Mouse (Mus musculus) T-helper 1 cell (primary cell): Measurements from ENCODE around the gene Myh14.

Source experiments
- in situ Hi-C: fragments of 300-600 bp; cut with MboI, MseI; formaldehyde crosslinking; loops from one replicate; pipeline ENCODE4 v1.15.1; 2025; ENCODE audit warnings: high pct_unique_total_duplicates

Gene Myh14

DNA sequence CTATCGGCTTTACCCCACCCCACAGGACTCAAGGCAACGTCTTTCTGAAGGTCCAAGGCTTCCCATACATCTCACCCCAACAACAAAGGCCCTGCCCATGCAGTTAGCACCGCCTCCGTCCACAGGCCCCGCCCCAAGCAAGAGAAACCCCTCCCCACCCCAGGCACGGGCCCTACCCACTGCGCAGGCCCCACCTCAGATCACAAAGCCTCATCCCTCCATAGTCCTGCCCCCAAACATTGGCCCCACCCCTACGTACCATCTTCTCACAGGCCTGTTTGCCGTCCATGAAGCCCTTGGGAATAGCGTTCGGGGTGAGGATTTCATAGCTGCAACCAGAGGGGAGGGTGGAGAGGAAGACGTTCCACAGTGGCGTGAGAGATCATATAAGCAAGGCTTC, 38.0 kb downstream of the Myh14 start:
- in situ Hi-C loops, result no loop called here

DNA sequence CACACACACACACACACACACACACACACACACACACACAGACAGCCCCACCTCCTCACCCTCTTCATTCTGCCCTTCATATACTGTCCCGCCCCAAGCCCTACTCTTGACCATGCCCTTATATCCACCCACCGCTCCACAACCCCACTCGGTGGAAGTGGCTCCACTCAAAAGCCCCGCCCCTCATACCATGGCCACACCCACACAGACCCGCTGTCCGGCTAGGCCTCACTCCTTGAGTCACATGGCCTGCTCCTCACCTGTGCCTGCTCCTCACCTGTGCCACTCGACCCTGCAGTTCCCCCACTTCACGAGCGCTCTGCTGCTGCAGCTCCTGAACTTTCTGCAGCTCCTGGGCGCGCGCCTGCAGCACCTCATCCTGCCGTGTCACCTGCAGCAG, 40.2 kb downstream of the Myh14 start:
- in situ Hi-C loops, result no loop called here

DNA sequence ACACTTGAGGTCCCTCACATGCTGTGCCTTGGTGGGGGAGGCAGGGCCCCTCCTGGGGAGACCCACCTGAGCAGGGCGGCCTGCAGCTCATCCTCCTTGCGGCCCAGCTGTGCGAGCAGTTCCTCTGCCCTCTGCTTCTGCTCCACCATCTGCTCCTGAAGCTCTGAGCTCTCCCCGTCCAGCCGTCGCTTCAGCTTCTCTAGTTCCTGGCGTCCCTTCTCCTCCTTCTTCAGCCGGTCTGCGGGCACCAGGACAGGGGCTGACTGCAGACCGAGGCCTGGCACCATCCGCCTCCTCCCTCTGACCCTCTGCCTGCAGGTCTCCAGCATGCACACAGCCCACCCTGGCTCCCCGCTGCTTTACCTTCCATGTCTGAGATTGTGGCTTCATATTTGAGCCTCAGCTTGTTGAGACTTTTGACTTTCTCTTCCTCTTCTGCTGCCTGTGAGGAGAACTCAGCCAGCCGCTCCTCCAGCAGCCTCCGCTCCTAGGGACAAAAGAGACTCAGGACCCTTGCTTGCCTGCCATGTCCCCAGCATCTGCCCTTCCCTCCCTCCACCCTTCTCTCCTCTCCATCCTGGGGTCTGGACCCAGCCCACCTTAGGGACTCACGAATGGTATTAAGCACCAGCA, 42.1 kb downstream of the Myh14 start:
- in situ Hi-C loops, result no loop called here

DNA sequence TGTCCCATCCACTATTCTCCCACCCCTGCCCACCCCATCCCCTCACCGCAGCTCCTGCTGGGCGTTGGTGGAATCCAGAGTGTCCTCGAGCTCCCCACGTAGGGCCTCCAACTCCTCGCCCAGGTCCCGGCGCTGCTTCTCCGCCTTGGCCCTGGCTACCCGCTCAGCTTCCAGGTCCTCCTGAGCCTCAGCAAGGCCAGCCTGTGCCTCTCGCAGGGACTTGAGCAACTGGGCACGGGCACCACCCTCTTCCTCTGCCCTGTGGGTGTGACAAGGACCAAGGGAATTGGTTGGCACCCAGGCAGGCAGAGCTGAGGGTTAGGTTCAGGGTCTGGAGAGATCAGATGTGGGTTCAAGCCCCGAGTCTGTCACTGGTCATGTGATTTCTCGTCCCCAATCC, 43.7 kb downstream of the Myh14 start:
- in situ Hi-C loops, result no loop called here

DNA sequence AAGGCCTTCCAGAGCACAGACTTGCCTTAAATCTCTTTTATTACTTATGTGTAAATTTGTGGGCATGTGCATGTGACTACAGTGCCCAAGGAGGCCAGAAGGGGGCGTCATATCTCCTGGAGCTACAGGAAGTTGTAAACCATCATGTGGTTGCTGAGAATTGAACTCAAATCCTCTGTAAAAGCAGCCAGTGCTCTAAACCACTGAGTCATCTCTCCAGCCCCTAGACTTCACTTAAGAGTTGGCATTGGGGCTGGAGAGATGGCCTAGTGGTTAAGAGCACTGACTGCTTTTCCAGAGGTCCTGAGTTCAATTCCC, 44.6 kb downstream of the Myh14 start:
- in situ Hi-C loops, result no loop called here

DNA sequence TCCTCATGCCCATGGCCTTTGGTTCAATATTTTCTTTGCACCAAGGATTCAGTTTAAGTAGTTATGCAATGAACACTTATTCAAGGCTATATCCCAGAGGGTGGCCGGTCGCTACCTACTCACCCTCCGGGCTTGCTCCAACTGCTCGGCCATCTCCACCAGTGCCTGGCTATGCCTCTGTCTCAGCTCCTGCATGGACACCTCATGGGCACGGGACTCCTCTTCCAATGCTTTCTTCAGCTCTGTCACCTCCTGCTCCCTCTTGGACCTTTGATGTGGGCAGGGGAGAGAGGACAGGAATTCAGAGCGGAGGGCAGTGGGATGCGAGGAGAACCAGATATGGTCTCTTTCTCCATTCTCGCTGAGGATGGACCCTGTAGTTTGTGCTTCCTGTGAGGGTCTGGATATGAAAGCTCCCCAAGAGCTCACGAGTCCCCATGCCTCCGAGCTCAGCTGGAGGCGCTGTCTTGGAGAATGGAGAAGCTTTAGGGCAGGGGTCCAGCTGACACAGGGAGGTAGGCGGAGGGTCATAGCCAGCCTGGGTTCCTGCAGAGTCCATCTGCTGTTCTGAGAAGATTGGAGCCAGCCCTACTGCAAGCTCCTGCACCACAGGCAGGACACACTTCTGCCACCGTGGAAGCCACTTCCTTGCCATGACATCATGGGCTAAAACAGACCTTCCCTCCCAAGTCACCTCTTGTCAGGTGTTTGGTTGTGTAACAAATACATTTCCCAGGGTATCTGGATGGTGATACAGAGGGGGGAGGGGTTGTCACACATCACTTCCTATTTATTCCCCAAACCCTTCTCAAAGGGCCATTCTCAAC, 45.2 kb downstream of the Myh14 start:
- in situ Hi-C loops, result no loop called here

DNA sequence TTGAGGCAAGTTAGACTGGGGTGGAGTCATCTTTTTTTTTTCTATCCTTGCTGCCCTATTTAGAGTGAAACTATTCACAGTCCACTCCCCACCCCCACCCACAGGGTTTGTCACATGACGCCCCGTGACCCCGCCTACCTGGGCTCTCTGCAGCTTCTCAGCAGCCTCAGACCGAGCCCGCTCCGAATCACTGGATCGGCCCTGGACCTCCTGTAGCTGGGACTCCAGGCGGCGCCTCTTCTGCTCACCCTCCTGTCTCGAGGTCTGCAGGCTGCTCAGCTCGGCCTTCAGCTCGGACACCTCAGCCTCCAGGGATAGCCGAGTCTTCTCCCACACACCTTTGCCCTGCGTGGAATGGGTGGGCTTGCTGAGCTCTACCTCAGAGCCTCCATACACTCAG, 45.8 kb downstream of the Myh14 start:
- in situ Hi-C loops, result no loop called here

DNA sequence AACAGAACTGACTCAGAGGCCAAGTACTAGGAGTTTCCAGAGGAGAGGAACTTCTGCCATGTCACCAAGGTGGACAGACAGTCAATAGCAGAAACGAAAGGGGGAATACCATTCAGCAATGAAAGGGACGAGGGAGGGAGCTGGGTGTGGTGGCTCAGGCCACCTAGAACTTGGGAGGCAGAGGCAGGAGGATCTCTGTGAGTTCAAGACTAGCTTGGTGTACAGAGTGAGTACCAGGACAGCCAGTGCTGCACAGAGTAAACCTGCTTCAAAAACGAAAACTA, 46.2 kb downstream of the Myh14 start:
- in situ Hi-C loops, result no loop called here

DNA sequence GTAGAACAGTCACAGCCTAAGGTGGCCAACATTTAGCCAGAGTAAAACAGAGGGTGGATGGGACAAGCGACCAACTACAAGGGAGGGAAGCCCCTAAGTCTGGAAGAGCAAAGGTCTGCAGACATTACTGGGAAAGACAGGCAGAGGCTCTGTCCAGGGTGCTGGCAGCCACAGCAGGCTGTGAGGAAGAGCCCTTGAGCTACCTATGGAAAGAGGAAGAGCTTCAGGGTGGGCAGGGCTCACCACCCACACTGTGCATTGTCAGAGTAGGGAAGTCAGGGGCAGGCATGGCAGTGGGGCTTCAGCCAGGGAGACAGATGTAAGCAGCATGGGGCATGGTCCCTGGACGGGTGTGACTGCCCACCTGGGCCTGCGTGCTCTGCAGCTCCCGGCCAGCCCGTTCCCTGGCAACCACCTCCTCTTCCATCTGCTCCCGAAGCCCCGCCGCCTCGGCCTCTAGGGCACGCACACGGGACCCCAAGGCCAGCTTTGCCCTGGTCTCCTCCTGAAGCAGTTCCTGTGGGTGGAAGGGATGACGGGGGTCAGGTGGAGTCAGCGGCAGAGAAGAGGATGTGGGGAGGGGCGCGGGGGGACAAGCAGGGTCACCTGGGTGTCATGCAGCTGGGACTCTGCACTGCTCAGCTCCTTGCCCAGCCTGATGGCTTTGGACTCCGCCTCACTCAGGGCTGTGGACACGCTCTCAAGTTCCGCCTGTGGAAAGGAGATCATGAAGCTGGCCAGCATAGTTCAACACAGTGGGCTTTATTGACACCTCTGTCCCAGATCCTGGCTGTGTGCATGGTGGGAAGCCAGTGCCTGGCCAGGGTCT, 46.7 kb downstream of the Myh14 start:
- in situ Hi-C loops, result no loop called here

DNA sequence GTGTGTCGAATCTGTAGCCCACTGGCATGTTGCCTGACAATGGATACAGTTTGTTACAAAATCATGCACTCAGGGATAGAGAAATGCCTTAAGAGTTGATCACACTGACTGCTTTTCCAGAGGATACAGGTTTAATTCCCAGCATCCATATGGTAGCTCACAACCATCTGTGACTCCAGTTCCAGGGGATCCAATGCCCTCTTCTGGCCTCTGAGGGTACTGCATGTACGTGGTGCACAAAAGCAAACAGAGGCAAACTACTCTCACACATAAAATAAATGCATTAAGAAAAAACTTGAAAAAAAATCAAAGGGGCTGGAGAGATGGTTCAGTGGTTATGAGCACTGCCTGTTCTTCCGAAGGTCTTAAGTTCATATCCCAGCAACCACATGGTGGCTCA, 53.6 kb downstream of the Myh14 start:
- in situ Hi-C loops, result no loop called here

DNA sequence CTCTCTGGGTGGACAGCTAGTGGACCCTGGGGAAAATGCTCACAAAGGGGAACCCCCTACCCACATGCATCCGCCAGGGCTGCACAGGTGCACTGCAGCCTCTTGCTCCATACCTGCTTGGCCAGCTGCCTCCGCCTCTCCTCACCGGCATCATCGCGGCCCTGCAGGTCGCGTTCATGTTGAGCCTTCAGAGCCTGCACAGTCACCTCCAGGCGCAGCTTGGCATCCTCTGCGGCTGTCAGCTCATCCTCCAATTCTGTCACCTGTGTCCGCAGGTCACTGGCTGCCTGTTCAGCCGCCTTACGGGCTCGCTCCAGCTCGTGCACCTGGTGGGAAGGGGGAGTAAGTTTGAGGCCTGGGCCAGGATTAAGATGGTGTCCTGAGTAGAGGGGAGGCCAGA, 54.7 kb downstream of the Myh14 start:
- in situ Hi-C loops, result no loop called here

DNA sequence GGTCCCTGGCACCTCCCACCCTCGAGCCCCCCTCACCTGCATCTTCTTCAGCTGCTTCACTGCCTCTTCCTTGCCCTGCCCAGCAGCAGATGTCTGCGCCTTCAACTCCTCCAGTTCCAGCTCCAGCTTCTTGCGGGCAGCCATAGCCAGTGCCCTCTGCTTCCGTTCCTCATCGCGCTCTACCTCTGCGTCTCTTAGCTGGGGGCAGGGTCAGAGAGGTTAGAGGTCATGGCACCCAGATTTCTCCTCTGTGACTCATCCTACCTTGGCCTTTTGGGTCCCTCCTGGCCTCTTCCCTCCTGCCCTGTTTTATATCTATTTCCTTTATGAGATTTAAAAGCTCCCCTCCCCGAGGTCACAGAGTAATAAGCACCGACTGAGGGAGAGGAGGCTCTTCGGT, 55.3 kb downstream of the Myh14 start:
- in situ Hi-C loops, result no loop called here

DNA sequence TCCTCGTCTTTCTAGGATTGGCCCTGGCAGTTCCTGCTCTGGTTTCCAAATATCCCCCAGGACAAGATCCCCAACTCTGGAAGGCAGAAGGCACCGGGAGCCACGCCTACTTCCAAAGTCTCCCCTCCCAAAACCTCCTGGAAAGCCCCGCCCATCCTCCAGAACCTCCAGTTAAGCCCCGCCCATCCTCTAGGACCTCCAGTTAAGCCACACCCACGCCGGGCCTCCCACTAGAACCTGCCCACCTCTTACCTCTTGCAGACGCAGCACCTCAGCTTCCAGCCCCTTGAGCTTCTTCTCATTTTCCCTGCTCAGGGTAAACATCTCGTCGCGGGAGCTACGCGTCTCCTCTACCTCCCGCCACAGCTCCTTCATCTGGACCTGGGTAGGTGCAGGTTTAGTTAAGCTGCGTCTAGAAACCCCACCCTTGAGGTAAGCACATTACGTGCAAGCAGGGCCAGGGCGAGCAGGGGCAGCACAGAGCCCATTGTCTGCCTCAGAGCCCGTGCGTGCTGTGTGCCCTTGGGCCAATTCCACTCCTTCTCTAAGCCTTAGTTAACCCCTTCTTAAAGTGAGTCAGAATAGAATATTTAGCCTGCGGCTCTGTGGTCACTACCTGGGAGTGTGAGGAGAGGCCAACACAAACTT, 56.5 kb downstream of the Myh14 start:
- in situ Hi-C loops, result no loop called here

DNA sequence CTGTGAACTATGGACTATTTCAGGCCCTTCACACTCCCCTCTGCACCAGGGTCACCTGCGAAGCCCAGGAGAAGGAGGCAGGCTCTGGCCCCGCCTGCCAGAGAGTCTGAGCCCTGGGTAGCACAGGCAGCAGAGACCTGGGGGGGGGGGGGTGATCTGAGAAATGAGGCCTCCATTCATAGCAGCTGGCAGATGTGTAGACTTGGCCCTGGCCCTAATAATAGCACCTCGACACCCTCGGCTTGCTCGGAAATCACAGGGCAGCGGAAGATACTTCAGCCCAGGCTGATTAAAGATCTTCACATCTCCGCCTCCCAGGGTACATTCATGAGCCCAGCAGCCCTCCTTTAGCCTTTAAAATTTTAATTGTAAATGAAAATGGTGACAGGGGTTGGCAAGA, 58.5 kb downstream of the Myh14 start:
- in situ Hi-C loops, result no loop called here

DNA sequence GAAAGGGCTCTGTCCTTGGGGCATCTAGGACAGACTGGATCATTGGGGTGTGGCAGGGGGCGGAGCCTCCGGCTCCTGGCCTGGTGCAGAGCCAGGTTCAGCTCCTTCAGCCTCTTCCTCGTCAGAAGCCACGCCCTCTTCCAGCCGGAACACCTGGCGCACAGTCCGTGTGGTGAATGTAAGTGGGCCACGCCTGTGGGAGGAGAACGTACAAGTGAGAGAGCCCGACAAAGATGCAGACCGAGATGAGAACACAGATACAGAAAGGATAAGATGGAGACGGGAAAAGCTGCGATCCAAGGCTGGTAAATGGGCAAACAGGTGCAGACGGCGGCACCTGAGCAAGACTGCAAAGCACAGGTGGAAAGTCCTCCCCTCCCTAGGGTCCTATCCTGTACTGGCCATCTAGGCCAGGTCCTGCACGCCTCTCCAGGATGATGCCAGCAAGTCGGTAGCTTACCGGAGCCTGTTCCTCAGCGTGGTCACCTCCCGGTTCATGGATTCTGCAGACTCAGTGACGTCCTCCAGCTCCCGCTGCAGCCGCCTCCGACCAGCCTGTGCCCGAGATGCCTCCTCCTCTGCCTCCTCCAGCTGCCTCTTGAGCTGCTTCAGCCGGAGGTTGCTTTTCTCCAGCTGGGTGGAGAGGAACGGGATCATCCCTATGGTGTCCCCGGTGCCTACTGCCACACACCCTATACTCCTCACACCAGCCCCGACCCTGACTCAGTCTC, 64.3 kb downstream of the Myh14 start:
- in situ Hi-C loops, result no loop called here

DNA sequence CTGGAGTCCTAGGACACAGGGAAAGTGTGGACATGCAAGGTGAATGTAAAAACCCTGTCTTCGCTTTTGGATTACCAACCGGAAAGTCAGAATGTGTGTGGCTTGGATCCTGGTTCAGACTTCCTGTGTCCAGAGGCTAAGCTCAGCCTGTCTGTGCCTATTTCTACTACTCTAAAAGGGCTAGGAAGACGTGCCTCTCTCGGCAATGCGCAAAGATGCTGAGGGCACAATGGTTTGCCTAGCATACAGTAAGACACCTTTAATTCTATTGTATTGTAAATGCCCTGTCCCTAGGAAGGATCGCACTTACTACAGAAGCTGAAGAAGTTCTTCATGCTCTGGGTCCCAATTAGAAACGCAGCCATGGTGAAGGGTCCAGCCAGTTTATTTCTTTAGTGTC, 65.2 kb downstream of the Myh14 start:
- in situ Hi-C loops, result no loop called here

DNA sequence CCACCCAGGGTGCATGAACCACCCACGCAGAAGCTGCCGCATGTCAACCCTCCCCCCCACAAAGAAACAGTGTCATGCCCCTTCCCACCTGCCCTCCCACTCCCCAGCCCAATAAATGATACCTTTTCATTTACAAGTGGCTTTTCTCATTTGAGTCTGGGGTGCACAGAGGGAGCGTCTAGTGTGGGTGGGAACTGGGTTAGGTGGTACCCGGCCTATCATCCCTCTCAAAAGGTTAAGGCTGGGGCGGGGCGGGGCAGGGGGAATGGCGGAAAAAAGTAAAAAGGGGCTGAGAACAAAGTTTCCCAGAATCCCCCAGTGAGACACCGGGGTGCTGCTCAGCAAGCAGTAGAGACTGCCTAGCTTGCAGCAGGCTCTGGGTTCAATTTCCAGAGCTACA, 66.0 kb downstream of the Myh14 start:
- in situ Hi-C loops, result no loop called here

DNA sequence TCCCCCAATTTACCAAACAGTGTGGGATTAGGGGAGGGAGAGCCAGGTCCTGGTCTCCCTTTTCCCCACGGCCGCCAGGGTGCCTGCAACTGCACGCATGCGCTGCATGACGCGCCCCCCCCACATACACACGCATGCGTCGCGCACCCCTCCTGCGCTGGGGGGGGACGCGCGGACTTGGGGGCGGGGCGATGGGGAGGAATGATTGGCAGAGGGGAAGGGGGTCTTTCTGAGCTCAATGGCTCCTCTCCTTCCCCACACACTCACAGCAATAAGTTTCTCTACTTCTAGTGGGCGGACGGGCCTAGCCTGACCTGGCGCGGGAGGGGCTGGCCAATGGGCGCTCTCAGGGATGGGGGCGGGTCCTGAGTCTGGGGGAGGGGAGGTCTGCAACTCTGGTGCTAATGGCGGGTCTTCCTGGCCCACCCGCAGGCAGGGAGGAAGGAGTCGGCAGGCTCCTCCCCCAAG, 66.5 kb downstream of the Myh14 start:
- in situ Hi-C loops, result no loop called here

DNA sequence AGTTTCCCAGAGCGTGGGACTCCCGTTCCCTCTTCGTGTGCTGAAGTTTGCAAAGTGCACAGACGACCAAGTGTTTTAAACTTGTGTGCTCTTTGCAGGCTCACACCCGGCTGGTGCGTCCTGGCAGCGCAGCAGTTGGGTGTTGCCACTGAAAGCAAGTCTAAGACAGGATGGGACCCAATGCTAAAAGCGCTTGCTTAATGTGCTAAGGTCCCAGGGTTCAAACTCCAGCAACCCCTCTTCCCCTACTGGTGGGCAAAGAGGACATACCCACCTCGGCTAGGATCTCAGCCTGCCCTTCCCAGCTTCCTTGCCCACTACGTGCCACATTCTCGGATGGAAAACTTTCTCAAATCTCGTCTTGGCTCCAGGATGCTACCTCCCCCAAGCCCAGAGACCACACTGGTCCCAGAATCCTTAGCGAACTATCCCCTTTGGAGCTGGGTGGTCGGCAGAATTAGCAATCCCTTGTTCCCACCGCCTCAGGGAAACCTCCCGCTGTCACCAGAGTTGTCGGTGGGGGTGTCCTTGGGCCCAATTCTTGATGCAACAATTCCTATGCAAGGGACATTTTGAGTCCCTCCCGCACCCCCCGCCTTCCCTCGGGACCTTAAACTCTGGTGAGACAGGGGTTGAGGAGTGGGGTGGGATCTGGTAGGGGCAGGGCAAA, 67.3 kb downstream of the Myh14 start:
- in situ Hi-C loops, result no loop called here

DNA sequence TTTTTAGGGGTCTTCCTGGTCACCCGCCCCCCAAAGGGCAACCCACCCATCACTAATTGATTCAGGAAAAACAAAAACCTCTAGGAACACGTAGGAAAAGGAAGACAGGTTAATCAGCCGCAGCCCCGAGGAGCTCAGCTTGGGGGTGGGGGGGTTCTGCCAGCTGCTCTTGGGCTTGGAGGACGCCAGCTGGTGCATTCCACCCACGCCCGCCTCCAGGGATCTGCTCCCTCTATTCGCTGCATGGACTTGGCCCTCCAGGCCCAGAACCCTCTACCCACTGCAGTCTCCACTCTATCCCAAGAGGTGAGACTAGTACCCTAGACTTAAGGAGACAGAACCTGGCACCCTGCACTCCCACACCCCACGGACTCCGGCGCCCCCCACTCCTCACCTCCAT, 68.2 kb downstream of the Myh14 start:
- in situ Hi-C loops, result no loop called here

DNA sequence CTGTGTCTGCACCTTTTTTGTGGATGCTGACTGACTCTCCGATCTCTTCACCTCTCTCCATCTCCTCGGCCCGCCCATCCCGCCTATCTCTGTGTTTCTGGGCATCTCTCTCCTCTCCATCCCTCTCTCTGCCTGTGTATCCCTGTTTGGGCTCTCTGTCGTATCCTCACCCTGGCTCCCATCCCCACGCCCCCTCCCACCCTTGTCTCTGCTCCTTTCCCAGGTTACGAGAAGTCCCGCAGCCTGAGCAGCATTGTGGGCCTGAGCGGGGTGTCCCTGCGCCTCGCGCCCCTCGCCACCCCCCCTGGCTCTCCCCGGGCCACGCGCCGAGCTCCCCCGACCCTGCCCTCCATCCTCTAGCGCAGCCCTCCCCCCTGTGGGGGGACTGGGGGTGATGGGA, 69.0 kb downstream of the Myh14 start:
- in situ Hi-C loops, result no loop called here
